Mouse (Mus musculus) MEL-GATA-1-ER (cell line): ENCODE measurements around the gene Cyb561a3.
"Not testable (repeated sequence)": the region's sequence is repeated elsewhere in the genome, so short reads cannot be mapped to it uniquely, and the experiment has no call there.

Experiments used
- DNase-seq: peaks from one replicate; pipeline ENCODE4 v3.0.0-alpha.2; 2012; ENCODE audit warnings: low read depth; ENCODE audit errors: extremely low read depth

The Cyb561a3 gene

DNA sequence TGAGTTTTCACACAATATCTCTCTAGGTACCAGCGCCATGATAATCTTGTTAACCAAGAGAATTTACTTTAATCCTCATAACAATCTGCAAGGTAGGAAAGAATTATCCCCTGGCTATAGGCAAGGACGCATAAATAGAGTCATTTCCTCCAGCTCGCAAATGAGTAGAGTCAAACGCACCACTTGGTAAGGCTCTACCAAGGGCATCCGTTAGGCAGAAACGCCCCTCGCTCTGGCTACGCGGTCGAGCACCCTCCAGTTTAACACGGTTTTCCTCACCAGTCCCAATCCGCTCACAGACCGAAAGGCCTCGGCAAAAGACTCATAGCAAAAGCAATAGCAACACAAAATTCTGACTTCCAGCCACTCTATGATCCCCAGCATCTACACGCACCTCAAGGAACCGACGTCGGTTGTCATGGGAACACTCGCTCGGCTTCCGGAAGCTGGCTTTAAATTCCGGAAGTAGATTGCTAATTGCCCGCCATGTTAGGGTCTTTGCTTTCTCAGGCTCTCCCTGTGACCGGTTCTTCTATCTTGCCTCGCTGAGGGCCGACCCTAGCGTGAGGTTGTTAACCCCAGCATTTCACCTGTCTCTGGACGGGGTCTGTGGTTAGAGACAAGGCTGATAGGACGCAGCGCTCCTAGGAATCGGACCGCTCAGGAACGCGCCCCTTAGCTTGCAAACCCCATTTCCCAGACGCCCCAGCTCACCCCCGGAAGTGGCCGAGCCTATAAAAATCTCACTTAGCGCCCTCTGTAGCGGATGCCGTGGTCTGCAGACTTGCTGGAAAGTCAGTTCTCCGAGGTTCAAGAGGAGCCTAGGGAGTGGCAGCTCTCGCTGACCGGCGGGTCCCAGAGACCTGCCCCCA is at the start of gene Cyb561a3, which contains the start of gene Tmem138:
Cyb561a3 (plus strand) TSS at position 483 of the 872 bp plus-strand sequence.
Tmem138 (minus strand) TSS at position 673 of the 872 bp plus-strand sequence.
- DNase-seq = peak; percentile 88

DNA sequence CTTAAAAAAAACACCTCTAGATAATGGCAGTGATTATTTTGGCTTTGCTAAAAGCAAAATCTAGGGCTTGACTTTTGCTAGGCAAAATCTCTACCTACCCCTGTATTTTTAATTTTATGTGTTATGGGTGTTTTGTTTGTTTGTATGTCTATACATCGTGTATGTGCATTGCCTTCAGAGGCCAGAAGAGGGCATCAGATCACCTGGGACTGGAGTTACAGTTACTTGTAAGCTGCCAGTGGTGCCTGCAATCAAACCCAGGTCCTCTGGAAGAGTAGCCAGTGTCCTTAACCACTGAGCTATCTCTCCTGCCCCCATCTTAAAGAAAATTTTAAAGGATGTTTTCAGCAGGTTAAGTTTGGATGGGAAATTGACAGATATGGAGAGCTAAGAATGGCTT is 46.9 kb upstream of the Cyb561a3 start:
- peak; percentile 13 for DNase-seq

DNA sequence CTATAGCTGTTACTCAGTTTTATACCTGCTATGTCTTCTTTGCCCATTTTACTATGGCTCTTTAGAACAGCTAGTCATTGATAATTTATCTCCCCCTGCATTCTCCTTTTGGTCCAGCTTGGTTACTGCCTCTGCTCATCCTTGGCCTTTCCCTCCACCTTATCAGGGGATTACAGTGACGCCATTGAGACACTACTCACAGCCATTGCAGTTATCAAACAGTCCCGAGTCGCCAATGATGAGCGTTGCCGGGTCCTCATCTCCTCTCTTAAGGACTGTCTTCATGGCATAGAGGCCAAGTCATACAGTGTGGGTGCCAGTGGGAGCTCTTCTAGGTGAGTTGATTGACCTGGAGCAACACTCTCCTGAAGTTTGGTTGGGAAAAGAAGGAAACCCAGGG is 37.5 kb upstream of the Cyb561a3 start:
- DNase-seq = no peak

DNA sequence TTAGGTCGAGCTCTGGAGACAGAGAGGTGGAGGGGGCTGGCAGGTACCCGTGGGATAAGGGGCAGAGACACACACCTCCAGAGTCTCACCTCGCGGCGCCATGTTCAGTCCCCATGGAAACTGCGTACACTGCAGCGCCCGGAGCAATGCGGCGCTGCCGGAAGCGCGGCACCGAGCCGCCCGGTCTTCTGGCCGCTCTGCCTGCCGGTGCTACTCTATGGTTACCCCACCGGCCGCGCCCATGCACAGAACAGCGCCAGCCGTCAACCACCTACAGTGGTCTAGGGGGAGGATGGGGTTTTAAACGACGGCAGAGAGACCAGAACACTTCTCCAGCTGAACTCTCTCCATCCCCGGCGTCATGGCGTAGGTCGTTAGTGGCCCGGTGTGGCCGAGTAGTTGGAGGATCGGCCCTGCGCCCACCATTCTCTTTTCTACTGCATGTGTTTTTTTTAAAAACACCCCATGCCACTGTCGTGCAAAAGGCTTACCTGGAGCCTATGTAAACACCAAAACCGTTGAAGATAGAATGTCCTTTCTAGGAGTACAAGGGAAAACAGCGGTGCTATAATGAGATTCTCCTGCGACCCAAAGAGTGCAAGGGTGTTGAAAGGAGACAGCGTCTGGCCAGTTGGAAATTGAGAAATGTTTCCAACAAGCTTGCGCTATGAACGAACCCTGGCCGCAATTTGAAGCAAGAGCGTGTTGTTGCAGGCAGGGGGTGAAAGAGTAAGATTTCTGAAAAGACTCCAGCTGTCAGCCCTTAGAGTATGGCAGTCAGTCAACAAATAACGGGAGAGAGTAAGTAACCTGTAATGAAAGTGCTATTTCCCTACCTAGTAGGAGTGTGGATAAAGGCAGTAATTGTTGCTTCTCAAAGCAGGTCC is 21.1 kb upstream of the Cyb561a3 start, which contains the start of gene Tmem216:
Tmem216 (minus strand) TSS at position 615 of the 887 bp plus-strand sequence.
- DNase-seq = peak; percentile 69

DNA sequence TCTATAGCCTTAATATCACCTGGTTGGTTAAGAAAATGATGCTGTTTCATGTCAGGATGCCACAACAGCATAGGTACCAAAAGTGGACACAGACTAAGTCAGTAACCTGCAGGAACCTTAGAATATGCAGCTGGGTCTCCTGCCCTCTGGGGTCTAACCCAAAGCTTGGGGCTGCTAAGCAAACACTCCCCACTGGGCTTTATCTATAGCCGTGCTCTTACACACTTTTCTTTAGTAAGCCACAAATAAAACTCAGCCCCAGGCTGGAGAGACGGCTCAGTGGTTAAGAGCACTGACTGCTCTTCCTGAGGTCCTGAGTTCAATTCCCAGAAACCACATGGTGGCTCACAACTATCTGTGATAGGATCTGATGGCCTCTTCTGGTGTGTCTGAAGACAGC is 20.0 kb upstream of the Cyb561a3 start:
- DNase-seq = no peak

DNA sequence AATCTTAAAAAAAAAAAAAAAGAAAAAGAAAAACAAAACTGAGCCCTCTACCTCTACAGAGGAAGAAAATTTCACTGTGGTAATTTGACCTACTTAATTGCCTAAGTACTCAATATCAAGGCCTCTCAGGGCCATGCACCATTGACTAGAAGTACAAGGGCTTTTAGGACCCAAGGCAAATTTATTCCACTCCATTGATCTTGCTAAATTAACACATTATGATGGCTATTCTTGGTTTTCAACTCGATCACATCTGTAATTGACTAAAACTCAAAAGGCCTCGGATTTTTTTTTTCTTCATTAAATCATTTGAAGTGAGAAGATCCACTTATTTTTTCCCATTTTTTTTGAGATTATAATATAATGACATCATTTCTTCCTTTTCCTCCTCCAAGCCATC is 19.5 kb upstream of the Cyb561a3 start:
- no peak for DNase-seq

DNA sequence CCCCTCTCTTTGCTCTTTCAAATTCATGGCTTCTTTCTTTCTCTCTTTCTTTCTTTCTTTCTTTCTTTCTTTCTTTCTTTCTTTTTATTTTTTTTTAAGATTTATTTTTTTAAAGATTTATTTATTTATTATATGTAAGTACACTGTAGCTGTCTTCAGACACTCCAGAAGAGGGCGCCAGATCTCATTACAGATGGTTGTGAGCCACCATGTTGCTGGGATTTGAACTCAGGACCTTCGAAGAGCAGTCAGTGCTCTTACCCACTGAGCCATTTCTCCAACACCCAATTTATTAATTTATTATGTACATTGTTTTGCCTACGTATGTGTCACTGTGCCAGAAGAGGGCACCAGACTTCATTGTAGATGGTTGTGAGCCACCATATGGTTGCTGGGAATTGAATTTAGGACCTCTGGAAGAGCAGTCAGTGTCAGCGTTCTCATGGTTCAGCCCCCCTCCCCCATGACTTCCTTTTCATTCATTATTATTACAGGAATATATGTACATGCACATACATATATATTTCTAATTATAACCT is 19.1 kb upstream of the Cyb561a3 start:
- not testable (repeated sequence) for DNase-seq

DNA sequence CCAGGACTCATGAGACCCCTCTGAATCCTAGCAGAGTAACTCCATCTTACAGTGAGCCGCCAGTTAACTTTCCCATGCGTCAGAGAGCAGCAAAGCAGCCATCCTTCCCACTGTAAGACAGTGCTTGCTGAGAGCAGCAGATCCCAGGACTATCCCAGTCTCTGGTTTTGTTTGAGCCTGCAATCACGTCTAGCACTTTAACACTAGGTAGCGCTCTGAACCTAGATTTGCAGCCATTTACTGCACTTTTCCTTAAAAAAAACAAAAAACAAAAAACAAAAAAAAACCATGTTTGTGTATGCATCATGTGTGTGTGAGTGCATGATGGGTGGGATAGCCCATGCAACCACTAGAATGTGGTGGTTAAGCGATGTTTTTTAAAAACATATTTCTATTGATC is 16.9 kb upstream of the Cyb561a3 start:
- no peak for DNase-seq

DNA sequence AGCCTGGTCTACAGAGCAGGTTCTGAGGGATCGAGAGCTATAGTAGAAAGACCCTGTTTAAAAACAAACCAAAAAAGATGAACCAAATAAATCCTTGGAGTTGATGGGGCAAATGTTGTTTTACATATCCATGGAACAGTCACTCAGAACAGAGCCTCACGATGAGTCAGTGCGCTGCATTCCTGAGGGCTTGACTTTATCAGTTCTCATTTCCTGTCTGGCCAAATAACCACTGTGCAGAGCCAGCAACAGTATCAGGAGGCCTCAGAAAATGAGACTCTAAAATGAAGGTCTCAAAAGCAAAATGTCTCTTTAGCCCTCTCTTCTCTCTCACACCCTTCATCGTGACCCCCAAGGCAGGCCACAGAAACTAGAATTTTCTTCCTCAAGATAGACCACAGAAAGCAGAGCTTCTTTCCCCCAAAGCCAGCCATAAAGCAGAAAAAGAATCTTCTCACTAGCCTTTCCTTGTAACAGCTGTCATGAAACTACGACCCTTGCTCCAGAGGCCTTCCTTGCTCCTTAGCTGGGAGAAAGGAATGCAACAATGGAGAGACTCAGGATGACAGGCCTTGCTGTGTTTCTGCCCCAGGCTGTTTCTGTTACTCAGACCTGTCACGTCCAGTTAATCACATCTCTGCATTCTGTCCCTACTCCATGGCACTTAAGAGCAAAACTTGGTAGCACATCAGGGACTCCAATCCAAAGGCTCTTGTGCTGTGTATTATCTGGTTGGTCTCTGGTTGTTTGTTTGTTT is 15.2 kb upstream of the Cyb561a3 start:
- no peak for DNase-seq

DNA sequence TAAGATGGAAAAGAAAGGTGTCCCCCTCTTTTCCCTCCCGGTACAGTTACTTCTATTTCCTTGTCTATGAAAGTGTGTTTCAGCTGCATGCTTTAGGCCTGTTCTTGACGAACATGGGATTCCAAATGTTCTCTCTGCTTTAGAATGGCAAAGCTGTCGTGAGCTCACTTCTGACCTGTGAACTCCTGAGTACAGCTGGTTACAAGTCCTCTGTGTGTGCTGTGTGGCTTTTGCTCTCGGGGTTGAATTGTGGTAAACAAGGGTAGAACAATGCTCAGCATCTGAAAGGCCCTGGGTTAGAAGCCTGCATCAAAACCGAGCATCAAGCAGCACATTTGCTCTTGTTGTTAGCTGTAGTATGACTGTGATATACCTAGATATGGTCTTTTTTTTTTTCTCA is 14.6 kb upstream of the Cyb561a3 start:
- DNase-seq = no peak

DNA sequence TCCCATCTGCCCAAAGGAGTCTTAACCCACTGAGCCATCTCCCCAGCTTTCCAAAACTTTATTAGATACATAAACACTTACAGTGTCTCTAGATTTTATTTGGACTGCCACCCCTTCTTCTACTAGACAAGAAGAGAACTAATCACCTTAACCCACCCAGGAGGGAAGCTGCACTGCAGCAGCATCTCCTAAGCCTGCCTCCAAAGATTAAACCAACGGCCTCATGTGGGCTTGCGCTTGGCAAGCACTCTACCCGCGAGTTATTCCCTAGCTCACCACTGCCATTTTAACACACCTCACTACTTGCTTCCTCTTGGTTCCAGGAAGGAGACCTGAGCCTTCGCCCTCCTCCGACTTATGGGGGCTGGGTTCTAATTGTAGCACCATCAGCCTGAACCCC is 12.7 kb upstream of the Cyb561a3 start:
- DNase-seq = no peak

DNA sequence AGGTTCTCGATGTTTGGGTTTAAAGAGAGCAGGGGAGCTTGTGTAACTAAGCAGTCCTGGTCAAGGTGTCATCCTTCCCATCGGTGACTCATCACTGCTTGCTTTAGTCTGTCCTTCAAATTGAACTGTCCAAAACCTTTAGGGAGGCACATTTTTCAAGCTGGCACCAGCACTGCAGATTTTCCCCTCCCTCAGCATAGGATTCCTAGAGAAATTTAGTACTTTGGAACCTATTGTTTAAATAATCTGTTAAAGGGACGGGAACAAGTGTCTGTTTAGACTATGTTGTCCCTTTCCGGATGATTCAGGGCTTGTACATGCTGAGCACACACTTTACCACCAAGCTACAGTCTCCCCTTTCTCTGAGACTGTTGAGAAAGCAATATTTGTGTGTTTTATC is 11.8 kb upstream of the Cyb561a3 start:
- DNase-seq = no peak

DNA sequence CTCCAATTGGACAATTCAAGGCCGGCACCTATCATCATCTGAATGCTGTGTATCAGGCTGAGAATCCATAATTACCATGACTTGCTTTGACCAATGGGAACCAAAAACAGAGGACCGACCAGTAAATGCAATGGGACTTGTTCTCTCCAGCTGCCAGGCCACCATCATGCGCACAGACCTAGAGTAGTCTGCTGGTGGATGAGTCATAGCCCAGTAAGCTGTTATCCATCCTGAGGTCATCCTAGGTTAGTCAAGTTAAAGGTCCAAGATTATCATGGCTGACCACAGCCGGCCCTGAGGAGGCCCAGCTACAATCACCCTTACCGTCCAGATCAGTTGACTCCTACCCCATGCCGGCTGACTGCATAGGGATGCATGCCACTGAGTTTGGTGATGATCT is 7.3 kb upstream of the Cyb561a3 start:
- DNase-seq = no peak

DNA sequence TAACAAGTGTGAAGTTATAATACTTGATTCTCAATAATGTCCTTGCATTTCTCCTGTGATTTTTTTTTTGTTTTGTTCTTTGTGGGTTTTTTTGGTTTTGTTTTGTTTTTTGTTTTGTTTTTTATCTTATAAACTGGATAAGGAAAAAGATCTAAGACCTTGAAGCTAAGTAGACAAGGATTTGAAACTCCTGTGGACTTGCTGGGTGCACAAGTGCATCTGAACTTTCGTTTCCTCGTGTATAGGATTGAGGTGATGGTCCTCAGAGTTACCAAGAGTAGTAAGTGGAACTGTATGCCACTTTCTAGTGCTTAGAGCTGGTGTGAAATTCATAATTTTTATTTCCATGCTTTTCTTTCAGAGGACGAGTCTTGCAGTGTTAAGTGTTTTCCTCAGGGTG is 3.1 kb downstream of the Cyb561a3 start:
- no peak for DNase-seq

DNA sequence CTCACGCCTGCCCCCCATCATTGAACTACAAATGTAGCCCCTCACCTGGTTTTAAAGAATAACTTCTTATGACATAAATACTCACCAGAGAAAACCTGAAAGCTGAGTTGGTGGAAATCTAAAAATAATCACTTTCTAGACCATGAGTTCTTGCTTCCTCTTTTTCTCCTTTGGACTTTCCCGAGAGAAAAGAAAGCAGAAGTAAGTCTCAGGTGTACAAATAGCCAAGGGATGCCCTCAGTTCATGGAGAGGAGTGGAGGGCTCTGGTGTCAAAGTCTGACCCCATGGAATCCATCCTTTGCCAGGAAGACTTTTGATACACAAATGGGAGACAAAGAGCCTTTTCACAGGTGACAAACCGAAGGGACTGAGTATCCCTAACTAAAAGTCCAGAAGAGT is 3.8 kb downstream of the Cyb561a3 start:
- peak; percentile 55 for DNase-seq

DNA sequence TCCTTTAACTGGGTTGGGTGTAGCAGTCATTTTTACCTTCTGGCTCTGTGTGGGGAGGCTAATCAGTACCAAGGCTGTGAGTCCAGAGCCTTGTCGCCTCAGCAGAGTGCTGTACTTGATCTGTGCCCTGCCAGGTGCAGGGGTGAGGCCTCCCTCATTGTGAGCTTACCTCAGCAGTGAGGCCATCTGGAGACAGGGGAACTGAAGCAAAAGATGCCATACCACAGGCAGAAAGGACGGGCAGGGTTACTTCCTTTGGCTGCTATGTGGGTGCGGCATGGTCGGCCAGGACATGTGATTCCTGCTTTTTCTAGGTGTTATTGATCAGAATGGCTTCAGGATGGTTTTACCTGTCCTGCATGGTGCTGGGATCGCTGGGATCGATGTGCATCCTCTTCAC is 5.0 kb downstream of the Cyb561a3 start:
- no peak for DNase-seq

DNA sequence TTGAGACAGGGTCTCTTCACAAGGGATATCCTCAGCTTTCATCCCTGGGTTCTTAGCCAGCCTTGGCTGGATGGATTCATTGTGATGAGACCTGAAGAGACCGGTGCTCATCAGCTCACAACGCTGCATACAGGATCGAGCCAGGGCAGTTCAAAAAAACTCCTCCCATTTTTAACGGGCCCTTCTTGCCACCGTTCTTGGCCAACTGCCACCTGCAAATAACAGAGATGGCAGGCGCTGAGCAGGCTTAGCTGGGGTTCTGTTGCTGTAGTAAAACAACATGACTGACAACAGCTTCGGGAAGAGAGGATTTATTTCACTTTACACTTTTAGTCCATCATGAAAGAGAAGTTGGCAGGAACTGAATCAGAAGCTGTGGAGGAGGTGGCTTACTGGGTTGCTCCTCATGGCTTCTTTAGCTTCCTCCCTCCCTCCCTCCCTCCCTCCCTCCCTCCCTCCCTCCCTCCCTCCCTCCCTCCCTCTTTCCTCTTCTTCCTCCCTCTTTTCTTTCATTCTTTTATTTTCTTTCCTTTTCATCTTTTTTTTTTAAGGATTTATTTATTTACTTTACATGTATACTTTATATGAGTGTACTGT is 6.7 kb downstream of the Cyb561a3 start:
- DNase-seq = no peak

DNA sequence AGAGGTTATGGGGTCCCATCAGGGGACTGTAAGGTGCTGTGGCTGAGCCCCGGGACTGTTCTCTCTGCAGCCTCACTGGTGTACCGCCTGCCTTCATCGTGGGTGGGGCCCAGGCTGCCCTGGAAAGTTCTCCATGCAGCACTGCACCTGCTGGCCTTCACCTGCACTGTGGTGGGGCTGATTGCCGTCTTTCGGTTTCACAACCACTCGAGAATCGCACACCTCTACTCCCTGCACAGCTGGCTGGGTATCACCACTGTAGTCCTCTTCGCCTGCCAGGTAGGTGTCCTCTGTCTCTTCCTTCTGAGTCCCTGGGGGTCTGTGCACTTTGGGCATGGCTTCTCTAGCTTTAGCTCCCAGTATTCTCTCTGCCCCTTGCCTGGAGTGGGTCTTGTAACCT is 8.1 kb downstream of the Cyb561a3 start:
- DNase-seq = no peak

DNA sequence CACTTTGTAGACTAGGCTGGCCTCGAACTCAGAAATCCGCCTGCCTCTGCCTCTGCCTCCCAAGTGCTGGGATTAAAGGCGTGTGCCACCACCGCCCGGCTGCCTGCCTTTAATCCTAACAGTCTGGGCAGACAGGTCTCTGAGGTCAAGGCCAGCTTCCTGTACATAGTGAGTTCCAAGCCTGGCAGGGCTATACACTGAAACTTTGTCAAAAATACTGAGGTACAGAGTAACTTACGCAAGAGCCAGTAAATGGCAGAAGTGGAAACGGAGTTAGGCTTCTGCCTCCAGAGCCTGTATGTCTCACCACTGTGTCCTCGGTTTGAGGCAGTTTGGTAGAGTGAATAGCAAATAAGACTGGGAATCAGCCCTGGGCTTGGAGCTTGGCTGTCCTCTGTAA is 10.3 kb downstream of the Cyb561a3 start:
- no peak for DNase-seq

DNA sequence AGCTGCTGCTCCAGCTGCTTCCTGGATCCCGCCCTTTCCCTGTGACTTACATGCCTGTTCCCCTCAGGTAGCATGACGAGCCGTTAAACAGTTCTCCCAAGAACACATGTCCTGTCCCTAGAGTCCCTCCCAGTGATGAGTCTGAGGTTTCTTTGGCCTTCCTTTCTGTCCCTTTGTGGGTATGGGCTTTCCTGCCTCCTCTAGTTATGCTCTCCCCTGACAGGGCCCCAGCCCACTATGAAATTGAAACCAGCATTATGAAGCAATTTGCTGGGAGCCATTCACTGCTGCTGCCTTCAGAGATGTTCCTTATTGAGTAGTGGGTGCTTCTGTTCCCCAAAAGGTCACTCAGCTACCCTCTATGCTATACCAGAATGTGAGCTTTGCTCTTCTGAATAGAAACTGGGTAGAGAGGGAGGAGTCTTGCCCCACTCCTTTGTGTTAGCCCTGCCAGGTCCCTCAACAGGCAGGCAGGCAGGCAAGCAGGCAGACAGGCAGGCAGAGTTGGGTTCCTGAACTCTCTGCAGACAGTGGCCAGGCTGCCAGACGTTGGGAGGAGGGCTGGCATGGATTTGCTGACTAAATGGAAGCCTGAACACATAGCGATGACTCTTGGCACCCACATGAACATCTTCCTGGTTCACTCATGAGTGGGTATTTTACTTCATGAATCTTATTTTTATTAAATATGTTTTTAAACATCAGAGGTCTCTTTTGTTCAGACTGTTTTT is 12.3 kb downstream of the Cyb561a3 start:
- DNase-seq = no peak
